Mouse (Mus musculus): ENCODE measurements around the gene Msh5.

- no peak for TF ChIP-seq ZC3H11A (IDR thresholded peaks at IDR 0.05; ENCODE audit: borderline replicate concordance, low read depth, low read length)
- no peak for TF ChIP-seq ZNF384 (IDR thresholded peaks at IDR 0.05; ENCODE audit: low read depth, low read length)
- TF ChIP-seq HCFC1 (IDR thresholded peaks at IDR 0.05; ENCODE audit: borderline replicate concordance, insufficient read depth, low read length): no peak
- 0 out of 2 replicates have a peak, but pooled peaks have one; percentile 17 for TF ChIP-seq CHD2 (IDR thresholded peaks at IDR 0.05; ENCODE audit: low read depth, low read length)
- no peak for TF ChIP-seq MAFK (IDR thresholded peaks at IDR 0.05; ENCODE audit: insufficient read depth, low read depth, low read length)
Measured at GRCm38 (mm10) chr17:35046681-35047455, at the start of gene Msh5.
